Mouse (Mus musculus) spleen, embryonic (tissue): ENCODE measurements around the gene Arhgef19.

ENCODE experiments used
- CTCF ChIA-PET: fragments of 350-600 bp; sonication (Branson Sonifier 250); formaldehyde crosslinking; loops from one replicate; lab custom pipeline; 2022; lab: Charles Lee

Gene Arhgef19

GRCm38 (mm10) chr4:141262906-141263637 lies 23.8 kb downstream of the Arhgef19 start:
- CTCF ChIA-PET, result no interaction called here

GRCm38 (mm10) chr4:141265979-141266637 lies 26.8 kb downstream of the Arhgef19 start:
- CTCF ChIA-PET, result no interaction called here

- CTCF ChIA-PET, result no interaction called here
These were observed 28.0 kb downstream of the Arhgef19 start for GRCm38 (mm10) chr4:141267250-141267649.

- CTCF ChIA-PET, result no interaction called here
These were observed 28.5 kb downstream of the Arhgef19 start for GRCm38 (mm10) chr4:141267837-141268236.

- CTCF ChIA-PET, result no interaction called here
These were observed 29.1 kb downstream of the Arhgef19 start for GRCm38 (mm10) chr4:141268350-141268749.

- CTCF ChIA-PET, result interaction anchor here (0.7 kb wide), 1 partner anchor 25 kb away, joined by 3 read pairs; no protein-coding TSS in a partner anchor
These were observed 29.8 kb downstream of the Arhgef19 start for GRCm38 (mm10) chr4:141269080-141269479.

GRCm38 (mm10) chr4:141270201-141270940 lies 31.1 kb downstream of the Arhgef19 start:
- CTCF ChIA-PET, result no interaction called here

GRCm38 (mm10) chr4:141271228-141271627 lies 31.9 kb downstream of the Arhgef19 start:
- CTCF ChIA-PET, result interaction anchor here (0.6 kb wide), 1 partner anchor 97 kb away, joined by 4 read pairs; no protein-coding TSS in a partner anchor

GRCm38 (mm10) chr4:141271721-141272120 lies 32.4 kb downstream of the Arhgef19 start:
- CTCF ChIA-PET, result interaction anchor here (0.6 kb wide), 1 partner anchor 97 kb away, joined by 4 read pairs; no protein-coding TSS in a partner anchor

GRCm38 (mm10) chr4:141272878-141273277 lies 33.6 kb downstream of the Arhgef19 start:
- CTCF ChIA-PET, result interaction anchor here (0.7 kb wide), 1 partner anchor 1208 kb away, joined by 3 read pairs; no protein-coding TSS in a partner anchor

GRCm38 (mm10) chr4:141273296-141273695 lies 34.0 kb downstream of the Arhgef19 start:
- CTCF ChIA-PET, result interaction anchor here (0.7 kb wide), 1 partner anchor 1208 kb away, joined by 3 read pairs; no protein-coding TSS in a partner anchor

GRCm38 (mm10) chr4:141274485-141275341 lies 35.4 kb downstream of the Arhgef19 start:
- CTCF ChIA-PET, result interaction anchor here (0.5 kb wide), 1 partner anchor 81 kb away, joined by 3 read pairs; no protein-coding TSS in a partner anchor

GRCm38 (mm10) chr4:141277157-141277556 lies 37.9 kb downstream of the Arhgef19 start:
- CTCF ChIA-PET, result interaction anchor here (0.7 kb wide), 1 partner anchor 111 kb away, joined by 3 read pairs; no protein-coding TSS in a partner anchor

GRCm38 (mm10) chr4:141278154-141278553 lies 38.9 kb downstream of the Arhgef19 start:
- CTCF ChIA-PET, result no interaction called here

GRCm38 (mm10) chr4:141279327-141279726 lies 40.0 kb downstream of the Arhgef19 start:
- CTCF ChIA-PET, result no interaction called here

GRCm38 (mm10) chr4:141279783-141280182 lies 40.5 kb downstream of the Arhgef19 start:
- CTCF ChIA-PET, result no interaction called here

- CTCF ChIA-PET, result interaction anchor here (0.6 kb wide), 1 partner anchor 85 kb away, joined by 9 read pairs; no protein-coding TSS in a partner anchor
These were observed 41.2 kb downstream of the Arhgef19 start for GRCm38 (mm10) chr4:141280471-141280870.

GRCm38 (mm10) chr4:141281153-141281552 lies 41.9 kb downstream of the Arhgef19 start:
- CTCF ChIA-PET, result interaction anchor here (0.6 kb wide), 1 partner anchor 84 kb away, joined by 9 read pairs; no protein-coding TSS in a partner anchor

- CTCF ChIA-PET, result no interaction called here
These were observed 42.3 kb downstream of the Arhgef19 start for GRCm38 (mm10) chr4:141281578-141281977.

- CTCF ChIA-PET, result no interaction called here
These were observed 42.8 kb downstream of the Arhgef19 start for GRCm38 (mm10) chr4:141282087-141282486.
